In the genomic region with DNA sequence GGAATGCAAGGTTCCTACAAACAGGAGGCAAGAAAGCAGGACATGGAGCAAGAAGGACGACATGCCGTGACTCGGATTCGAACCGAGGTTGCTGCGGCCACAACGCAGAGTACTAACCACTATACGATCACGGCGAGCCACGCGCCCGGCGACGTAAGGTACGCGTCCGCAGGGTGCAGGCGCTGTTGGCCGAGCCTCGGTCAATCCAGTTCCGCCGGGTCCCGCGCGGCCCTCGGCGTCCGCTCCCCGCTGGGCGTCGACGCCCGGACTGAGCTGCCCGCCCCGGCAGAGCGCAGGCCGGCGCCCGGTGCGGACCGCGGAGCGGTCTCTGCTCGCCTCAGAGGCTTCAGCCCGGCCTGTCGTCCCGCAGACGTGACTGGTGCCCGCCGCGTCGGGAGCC, we compare ENCODE assay signal across 19 mouse cellular contexts. TPM values are rescaled to one million over a fixed set of nuclear protein-coding genes. Genes with fewer than 3 reads are reported as not detected.
DNase-seq lines count a peak whose midpoint lies in the region; ATAC-seq and TF ChIP-seq lines count a peak whose summit lies in the region.
"Not testable (repeated sequence)": the region's sequence is repeated elsewhere in the genome, so short reads cannot be mapped to it uniquely, and the experiment has no call there.
"Had no signal": no experiment of that assay in that cellular context is flagged by ENCODE, and none has a peak within 500 bp of the region (broad histone marks: within the 10 kb centered on the region; RNA-seq: fewer than 3 reads in every experiment).

No protein-coding gene starts in this region.

- not testable (repeated sequence) for H3K9ac ChIP-seq in embryonic facial prominence, embryonic 15.5 days; forebrain, embryonic 16.5 days (replicated peaks; ENCODE audit: low read depth, low read length); heart, embryonic 16.5 days (ENCODE audit: low read length); intestine, embryonic 15.5 days; limb, embryonic 15.5 days; liver, postnatal 0 days (replicated peaks); stomach, embryonic 15.5 days

- WGBS in embryonic facial prominence, embryonic 15.5 days, result no CpG with 5 or more reads among the region's 53 CpGs
- WGBS in forebrain, embryonic 16.5 days, result no CpG with 5 or more reads among the region's 53 CpGs
- no CpG with 5 or more reads among the region's 53 CpGs for whole genome bisulfite sequencing in heart, embryonic 16.5 days
- no CpG with 5 or more reads among the region's 53 CpGs for WGBS in intestine, embryonic 15.5 days
- WGBS in limb, embryonic 15.5 days, result no CpG with 5 or more reads among the region's 53 CpGs
- no CpG with 5 or more reads among the region's 53 CpGs for WGBS in liver, postnatal 0 days (ENCODE audit: insufficient replicate concordance)
- no CpG with 5 or more reads among the region's 53 CpGs for WGBS in stomach, embryonic 15.5 days

- not testable (repeated sequence) for H3K4me2 ChIP-seq in embryonic facial prominence, embryonic 15.5 days (replicated peaks); forebrain, embryonic 16.5 days (ENCODE audit: low read length); heart, embryonic 16.5 days (ENCODE audit: low read depth, low read length); intestine, embryonic 15.5 days (replicated peaks); limb, embryonic 15.5 days; liver, postnatal 0 days (ENCODE audit: low read depth, low read length); stomach, embryonic 15.5 days

- not testable (repeated sequence) for H3K27ac ChIP-seq in embryonic facial prominence, embryonic 15.5 days (replicated peaks); forebrain, embryonic 16.5 days (ENCODE audit: low read length); heart, embryonic 16.5 days (ENCODE audit: low read length); intestine, embryonic 15.5 days; limb, embryonic 15.5 days; liver, postnatal 0 days (ENCODE audit: low read depth); stomach, embryonic 15.5 days

- not testable (repeated sequence) for TF ChIP-seq CTCF in liver, postnatal 0 days (IDR thresholded peaks at IDR 0.05; ENCODE audit: low read depth)

- H3K4me3 ChIP-seq in embryonic facial prominence, embryonic 15.5 days (replicated peaks); forebrain, embryonic 16.5 days (replicated peaks; ENCODE audit: low read length); heart, embryonic 16.5 days (ENCODE audit: low read length); intestine, embryonic 15.5 days (replicated peaks); limb, embryonic 15.5 days; liver, postnatal 0 days (ENCODE audit: low read depth, low read length); stomach, embryonic 15.5 days (replicated peaks): not testable (repeated sequence)

- not testable (repeated sequence) for TF ChIP-seq EP300 in liver, postnatal 0 days (IDR thresholded peaks at IDR 0.05; ENCODE audit: low read depth)

- H3K9me3 ChIP-seq in embryonic facial prominence, embryonic 15.5 days (replicated peaks); forebrain, embryonic 16.5 days (ENCODE audit: control insufficient read depth, low read length); heart, embryonic 16.5 days (replicated peaks; ENCODE audit: control insufficient read depth, low read length); intestine, embryonic 15.5 days; limb, embryonic 15.5 days; liver, postnatal 0 days (ENCODE audit: low read length); stomach, embryonic 15.5 days: not testable (repeated sequence)

- H3K36me3 ChIP-seq in embryonic facial prominence, embryonic 15.5 days; forebrain, embryonic 16.5 days (ENCODE audit: control insufficient read depth, insufficient read depth); heart, embryonic 16.5 days (ENCODE audit: control insufficient read depth, insufficient read depth); intestine, embryonic 15.5 days; limb, embryonic 15.5 days; liver, postnatal 0 days (replicated peaks; ENCODE audit: insufficient read depth, low read length); stomach, embryonic 15.5 days: not testable (repeated sequence)

- not testable (repeated sequence) for DNase-seq in liver, postnatal 0 days

- 0 out of 2 replicates have a peak, but pooled peaks have one; percentile 26 for ATAC-seq in embryonic facial prominence, embryonic 15.5 days (ENCODE audit: insufficient number of reproducible peaks, low FRiP score, low TSS enrichment, low read depth)
- peak; percentile 34; the same call in 1 of the 2 replicates for ATAC-seq in forebrain, embryonic 16.5 days
- peak; percentile 21; the same call in 1 of the 2 replicates for ATAC-seq in heart, embryonic 16.5 days (replicated peaks; ENCODE audit: extremely low read depth, insufficient read depth, low FRiP score)
- ATAC-seq in intestine, embryonic 15.5 days, result peak; percentile 44
- 0 out of 2 replicates have a peak, but pooled peaks have one; percentile 30 for ATAC-seq in limb, embryonic 15.5 days (ENCODE audit: insufficient number of reproducible peaks, low FRiP score, low TSS enrichment, low read depth)
- ATAC-seq in liver, postnatal 0 days, result peak; percentile 11; the same call in 1 of the 2 replicates
- ATAC-seq in megakaryocyte-erythroid progenitor cell, adult 5-6 weeks (replicated peaks; ENCODE audit: low FRiP score, low TSS enrichment, poor library complexity, severe bottlenecking), result 0 out of 2 replicates have a peak, but pooled peaks have one; percentile 9
- peak; percentile 51; the same call in 1 of the 2 replicates for ATAC-seq in stomach, embryonic 15.5 days (ENCODE audit: insufficient read depth, low FRiP score, low read depth)

- H3K4me1 ChIP-seq in embryonic facial prominence, embryonic 15.5 days; forebrain, embryonic 16.5 days (replicated peaks; ENCODE audit: control insufficient read depth, insufficient read depth, low read length); heart, embryonic 16.5 days (ENCODE audit: control insufficient read depth, insufficient read depth, low read length); intestine, embryonic 15.5 days (replicated peaks); limb, embryonic 15.5 days; liver, postnatal 0 days (ENCODE audit: insufficient read depth); stomach, embryonic 15.5 days: not testable (repeated sequence)

- H3K27me3 ChIP-seq in embryonic facial prominence, embryonic 15.5 days, result peaks cover 12% of the 10 kb centered on the region
- H3K27me3 ChIP-seq in forebrain, embryonic 16.5 days (replicated peaks; ENCODE audit: control insufficient read depth, insufficient read depth, low read length); heart, embryonic 16.5 days (ENCODE audit: control insufficient read depth, insufficient read depth, low read length); intestine, embryonic 15.5 days (replicated peaks); liver, postnatal 0 days (ENCODE audit: insufficient read depth, low read length); stomach, embryonic 15.5 days (replicated peaks): not testable (repeated sequence)
- peaks cover 14% of the 10 kb centered on the region; the same call in 1 of the 2 replicates for H3K27me3 ChIP-seq in limb, embryonic 15.5 days

RNA-seq across cellular contexts. Expression of gene BC107364, which starts 5.9 kb away (rescaled TPM):
- 0.31 TPM in 1 of 2 replicates, not detected in the other for polyA plus RNA-seq in embryonic facial prominence, embryonic 15.5 days (2015; fragmentation: Nextera tagmentation; extraction: Ambion mirVana)
- not detected in 2 replicates for polyA plus RNA-seq in forebrain, embryonic 16.5 days (2015; fragmentation: Nextera tagmentation; extraction: Ambion mirVana)
- 1.3 and 1.5 TPM in 2 replicates for polyA plus RNA-seq in heart, embryonic 16.5 days (2015; fragmentation: Nextera tagmentation; extraction: Ambion mirVana)
- polyA plus RNA-seq in intestine, embryonic 15.5 days (2015; fragmentation: Nextera tagmentation; extraction: Ambion mirVana), result 0.14 and 0.20 TPM in 2 replicates
- 0.22 and 0.55 TPM in 2 replicates for polyA plus RNA-seq in limb, embryonic 15.5 days (2015; fragmentation: Nextera tagmentation; extraction: Ambion mirVana)
- not detected in 2 replicates for polyA plus RNA-seq in liver, postnatal 0 days (2015; fragmentation: Nextera tagmentation; extraction: Ambion mirVana)
- not detected in 2 replicates for total RNA-seq in megakaryocyte-erythroid progenitor cell, adult 5-6 weeks (2014; fragmentation: Nextera tagmentation)
- total RNA-seq in megakaryocyte-erythroid progenitor cell, adult 5-6 weeks (2017), result not detected in 2 replicates
- 0.28 and 0.37 TPM in 2 replicates for polyA plus RNA-seq in stomach, embryonic 15.5 days (2015; fragmentation: Nextera tagmentation; extraction: Ambion mirVana)
- total RNA-seq: adrenal gland, postnatal 14 days; gastrocnemius, postnatal 25 days; heart, adult 8-10 months; layer of hippocampus, adult 18-20 months; layer of hippocampus, postnatal 25 days; left cerebral cortex, postnatal 10 days; MEL had no signal
- polyA plus RNA-seq: brain, embryonic 14.5 days; cortical plate, adult 2 months; forebrain, embryonic 10.5 days; limb, embryonic 12.5 days had no signal
